Mouse (Mus musculus): ENCODE measurements around the gene Pcgf6. TPM values are rescaled to one million over a fixed set of nuclear protein-coding genes. Genes with fewer than 3 reads are reported as not detected.
A peak's percentile ranks its signal among the peaks of the same experiment; 100 is the strongest.
"Not testable (repeated sequence)": the region's sequence is repeated elsewhere in the genome, so short reads cannot be mapped to it uniquely, and the experiment has no call there.

Pcgf6 gene
- polyA plus RNA-seq, 1 experiment from 2014 or later: 36.5 TPM

- Histone ChIP-seq H3K36me3 (replicated peaks) (no peaks in the 10 kb centered on the region), H3K4me3 (no peak overlapping the region), H3K27me3 (replicated peaks; ENCODE audit: low read depth, poor library complexity, severe bottlenecking) (peaks cover 2% of the 10 kb centered on the region), H3K9me3 (no peaks in the 10 kb centered on the region), H3K27ac (replicated peaks) (no peak overlapping the region), H3K4me1 (no peaks in the 10 kb centered on the region)
- peak; percentile 77 for DNase-seq (ENCODE audit: low spot score)
- WGBS: under 1% methylated on average over 4 of the region's 4 CpGs
These were observed 44.4 kb downstream of the Pcgf6 start for GRCm38 (mm10) chr19:47006321-47006720.

- no peaks in the 10 kb centered on the region for H3K36me3 ChIP-seq (replicated peaks)
- no peak for DNase-seq (ENCODE audit: low spot score)
- H3K4me3 ChIP-seq: no peak overlapping the region
- H3K27ac ChIP-seq (replicated peaks): no peak overlapping the region
- H3K27me3 ChIP-seq (replicated peaks; ENCODE audit: low read depth, poor library complexity, severe bottlenecking): no peaks in the 10 kb centered on the region
- WGBS: 59% methylated on average over 5 of the region's 5 CpGs
- no peaks in the 10 kb centered on the region for H3K4me1 ChIP-seq
- no peaks in the 10 kb centered on the region for H3K9me3 ChIP-seq
These were observed 44.8 kb downstream of the Pcgf6 start for GRCm38 (mm10) chr19:47005873-47006272.

DNA sequence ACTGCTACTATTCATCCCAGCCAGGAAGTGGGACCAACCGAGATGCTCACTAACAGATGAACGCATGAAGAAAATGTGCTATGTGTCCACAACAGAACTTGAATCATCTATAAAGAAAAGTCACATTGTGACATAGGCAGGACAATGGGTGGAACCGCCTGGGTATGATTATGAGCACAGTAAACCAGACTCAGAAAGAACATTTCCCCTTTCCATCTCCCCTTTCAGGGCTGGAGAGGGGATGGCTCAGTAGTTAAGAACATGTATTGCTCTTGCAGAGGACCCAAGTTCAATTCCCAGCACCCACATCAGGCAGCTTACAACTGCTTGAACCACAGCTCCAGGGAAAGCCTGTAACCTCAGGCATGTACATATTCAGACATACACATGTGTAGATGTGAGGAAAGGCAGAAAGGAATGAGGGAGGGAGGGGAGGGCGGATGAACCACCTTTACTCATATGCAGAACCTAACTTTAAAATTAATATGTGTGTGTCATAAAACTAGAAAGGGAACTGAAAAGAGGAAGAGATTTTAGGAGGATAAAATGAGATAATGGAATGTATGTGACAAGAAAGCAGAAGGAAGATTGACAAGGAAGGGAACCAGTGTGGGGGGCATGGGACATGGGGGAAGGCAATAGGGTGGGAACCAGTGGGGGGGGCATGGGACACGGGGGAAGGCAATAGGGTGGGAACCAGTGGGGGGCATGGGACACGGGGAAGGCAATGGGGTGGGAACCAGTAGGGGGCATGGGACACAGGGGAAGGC, 46.8 kb downstream of the Pcgf6 start:
- H3K9me3 ChIP-seq: no peaks in the 10 kb centered on the region
- H3K4me3 ChIP-seq: no peak overlapping the region
- no peak overlapping the region for H3K27ac ChIP-seq (replicated peaks)
- no peaks in the 10 kb centered on the region for H3K4me1 ChIP-seq
- 73% methylated on average over 6 of the region's 6 CpGs for WGBS
- no peaks in the 10 kb centered on the region for H3K36me3 ChIP-seq (replicated peaks)
- no peaks in the 10 kb centered on the region for H3K27me3 ChIP-seq (replicated peaks; ENCODE audit: low read depth, poor library complexity, severe bottlenecking)
- no peak for DNase-seq (ENCODE audit: low spot score)

DNA sequence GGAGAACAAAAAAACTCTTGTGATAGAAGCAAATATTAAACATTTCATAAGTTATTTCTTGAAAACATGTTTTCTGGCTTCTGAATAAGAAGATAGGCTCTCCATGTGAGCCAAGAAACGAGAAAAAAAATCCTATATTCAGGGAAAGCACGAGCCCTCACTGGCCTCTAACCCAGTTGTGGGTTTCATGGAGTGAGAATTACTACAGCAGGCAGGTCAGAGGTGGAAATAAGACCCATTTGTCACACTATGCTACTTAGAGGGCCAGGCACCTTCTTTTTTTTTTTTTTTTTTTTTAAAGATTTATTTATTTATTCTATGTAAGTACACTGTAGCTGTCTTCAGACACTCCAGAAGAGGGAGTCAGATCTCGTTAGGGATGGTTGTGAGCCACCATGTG, 50.3 kb downstream of the Pcgf6 start:
- not testable (repeated sequence) for DNase-seq (ENCODE audit: low spot score); H3K27ac ChIP-seq (replicated peaks); H3K36me3 ChIP-seq (replicated peaks); H3K4me3 ChIP-seq; H3K4me1 ChIP-seq; H3K9me3 ChIP-seq; H3K27me3 ChIP-seq (replicated peaks; ENCODE audit: low read depth, poor library complexity, severe bottlenecking)
- WGBS: 82% methylated on average over 3 of the region's 3 CpGs

- Histone ChIP-seq H3K9me3 (no peaks in the 10 kb centered on the region), H3K27me3 (replicated peaks; ENCODE audit: low read depth, poor library complexity, severe bottlenecking) (no peaks in the 10 kb centered on the region), H3K36me3 (replicated peaks) (no peaks in the 10 kb centered on the region), H3K4me1 (no peaks in the 10 kb centered on the region), H3K27ac (replicated peaks) (no peak overlapping the region), H3K4me3 (no peak overlapping the region)
- 88% methylated on average over 6 of the region's 6 CpGs for WGBS
- no peak for DNase-seq (ENCODE audit: low spot score)
These were observed 51.0 kb downstream of the Pcgf6 start for GRCm38 (mm10) chr19:46999753-47000152.

DNA sequence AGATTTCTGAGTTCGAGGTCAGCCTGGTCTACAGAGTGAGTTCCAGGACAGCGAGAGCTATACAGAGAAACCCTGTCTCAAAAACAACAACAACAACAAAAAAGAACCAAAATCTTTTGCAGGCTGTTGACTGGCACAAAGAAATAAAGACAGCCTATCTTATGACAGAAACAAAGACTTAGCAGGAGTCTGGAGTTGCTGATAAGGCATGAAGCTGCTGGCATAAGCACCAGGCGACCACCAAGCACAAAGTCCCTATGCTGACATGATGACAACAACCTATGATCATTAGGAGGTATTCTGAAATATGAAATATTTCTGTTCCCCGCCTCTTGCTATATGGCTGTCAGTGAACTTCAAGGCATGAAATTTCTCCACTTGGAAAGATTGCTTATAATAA, 51.8 kb downstream of the Pcgf6 start:
- DNase-seq (ENCODE audit: low spot score): no peak
- H3K36me3 ChIP-seq (replicated peaks): no peaks in the 10 kb centered on the region
- no peaks in the 10 kb centered on the region for H3K27me3 ChIP-seq (replicated peaks; ENCODE audit: low read depth, poor library complexity, severe bottlenecking)
- H3K9me3 ChIP-seq: no peaks in the 10 kb centered on the region
- peaks cover 4% of the 10 kb centered on the region; the same call in 1 of the 2 replicates for H3K4me1 ChIP-seq
- H3K27ac ChIP-seq (replicated peaks): no peak overlapping the region
- WGBS: 83% methylated on average over 4 of the region's 4 CpGs
- H3K4me3 ChIP-seq: no peak overlapping the region

DNA sequence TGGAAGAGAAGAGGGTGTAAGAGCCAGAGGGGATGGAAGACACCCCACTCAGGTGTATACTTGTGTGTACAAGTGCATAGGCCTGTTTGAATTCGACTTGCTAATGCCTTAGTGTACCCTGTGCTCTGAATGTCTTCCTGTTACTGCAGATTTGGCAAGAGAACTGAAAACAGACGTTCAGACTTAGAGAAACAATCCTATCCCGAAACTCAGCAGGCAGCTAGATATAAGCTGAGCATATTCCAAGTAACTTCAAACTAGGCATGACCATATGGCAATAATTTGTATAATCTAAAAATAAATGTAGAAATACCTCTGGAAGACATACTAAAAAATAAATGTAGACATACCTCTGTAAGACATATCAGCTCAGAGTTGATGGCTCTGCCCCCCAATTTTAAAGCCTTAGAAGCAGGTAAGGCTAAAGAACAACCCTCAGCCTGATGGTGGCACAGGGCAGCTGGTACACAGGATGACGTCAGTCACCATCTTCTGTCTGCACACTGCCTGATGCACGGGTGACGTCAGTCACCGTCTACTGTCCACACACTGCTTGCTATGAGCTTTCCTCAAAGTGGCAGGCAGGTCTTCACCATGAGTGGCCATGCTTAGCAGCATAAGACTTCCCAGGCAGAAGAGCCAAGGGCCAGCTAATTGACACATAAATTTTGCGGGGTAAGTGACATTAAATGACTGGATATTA, 52.4 kb downstream of the Pcgf6 start:
- no peak overlapping the region for H3K27ac ChIP-seq (replicated peaks)
- H3K36me3 ChIP-seq (replicated peaks): no peaks in the 10 kb centered on the region
- no peaks in the 10 kb centered on the region for H3K27me3 ChIP-seq (replicated peaks; ENCODE audit: low read depth, poor library complexity, severe bottlenecking)
- H3K4me1 ChIP-seq: peaks cover 4% of the 10 kb centered on the region; the same call in 1 of the 2 replicates
- DNase-seq (ENCODE audit: low spot score): no peak
- WGBS: 85% methylated on average over 8 of the region's 8 CpGs
- H3K9me3 ChIP-seq: no peaks in the 10 kb centered on the region
- no peak overlapping the region for H3K4me3 ChIP-seq

- Histone ChIP-seq H3K4me1 (peaks cover 4% of the 10 kb centered on the region; the same call in 1 of the 2 replicates), H3K9me3 (no peaks in the 10 kb centered on the region), H3K27ac (replicated peaks) (no peak overlapping the region), H3K36me3 (replicated peaks) (no peaks in the 10 kb centered on the region), H3K4me3 (no peak overlapping the region), H3K27me3 (replicated peaks; ENCODE audit: low read depth, poor library complexity, severe bottlenecking) (no peaks in the 10 kb centered on the region)
- no peak for DNase-seq (ENCODE audit: low spot score)
- 85% methylated on average over 9 of the region's 9 CpGs for WGBS
These were observed 54.6 kb downstream of the Pcgf6 start for GRCm38 (mm10) chr19:46996095-46996494.

DNA sequence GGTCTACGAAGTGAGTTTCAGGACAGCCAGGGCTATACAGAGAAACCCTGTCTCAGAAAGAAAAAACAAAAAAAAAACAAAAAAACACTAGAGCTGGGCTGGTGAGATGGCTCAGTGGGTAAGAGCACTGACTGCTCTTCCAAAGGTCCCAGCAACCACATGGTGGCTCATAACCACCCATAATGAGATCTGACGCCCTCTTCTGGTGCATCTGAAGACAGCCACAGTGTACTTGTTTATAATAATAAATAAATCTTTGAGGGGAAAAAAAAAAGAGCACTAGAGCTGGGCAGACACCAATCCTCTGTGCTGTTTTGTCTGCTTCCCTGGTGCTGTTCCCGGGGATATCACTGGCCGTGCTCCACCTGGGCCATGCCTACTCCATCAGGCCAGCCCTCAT, 58.4 kb downstream of the Pcgf6 start:
- not testable (repeated sequence) for H3K36me3 ChIP-seq (replicated peaks); H3K4me3 ChIP-seq; H3K27ac ChIP-seq (replicated peaks); DNase-seq (ENCODE audit: low spot score); H3K9me3 ChIP-seq; H3K27me3 ChIP-seq (replicated peaks; ENCODE audit: low read depth, poor library complexity, severe bottlenecking)
- 75% methylated on average over 4 of the region's 4 CpGs for WGBS
- H3K4me1 ChIP-seq: peaks cover 27% of the 10 kb centered on the region

- no peaks in the 10 kb centered on the region for H3K9me3 ChIP-seq
- H3K27ac ChIP-seq (replicated peaks): no peak overlapping the region
- H3K27me3 ChIP-seq (replicated peaks; ENCODE audit: low read depth, poor library complexity, severe bottlenecking): no peaks in the 10 kb centered on the region
- peaks cover 28% of the 10 kb centered on the region for H3K4me1 ChIP-seq
- no peaks in the 10 kb centered on the region for H3K36me3 ChIP-seq (replicated peaks)
- no peak overlapping the region for H3K4me3 ChIP-seq
- 15% methylated on average over 5 of the region's 5 CpGs for WGBS
- peak; percentile 83 for DNase-seq (ENCODE audit: low spot score)
These were observed 59.6 kb downstream of the Pcgf6 start for GRCm38 (mm10) chr19:46991145-46991544.

- H3K4me1 ChIP-seq: peaks cover 28% of the 10 kb centered on the region
- not testable (repeated sequence) for H3K9me3 ChIP-seq; DNase-seq (ENCODE audit: low spot score); H3K27ac ChIP-seq (replicated peaks); H3K4me3 ChIP-seq; H3K36me3 ChIP-seq (replicated peaks); H3K27me3 ChIP-seq (replicated peaks; ENCODE audit: low read depth, poor library complexity, severe bottlenecking)
- 84% methylated on average over 8 of the region's 8 CpGs for WGBS
These were observed 60.1 kb downstream of the Pcgf6 start for GRCm38 (mm10) chr19:46990625-46991024.

- Histone ChIP-seq H3K4me1 (peaks cover 28% of the 10 kb centered on the region), H3K27me3 (replicated peaks; ENCODE audit: low read depth, poor library complexity, severe bottlenecking) (no peaks in the 10 kb centered on the region), H3K9me3 (no peaks in the 10 kb centered on the region), H3K27ac (replicated peaks) (no peak overlapping the region), H3K4me3 (no peak overlapping the region), H3K36me3 (replicated peaks) (no peaks in the 10 kb centered on the region)
- WGBS: 88% methylated on average over 3 of the region's 3 CpGs
- DNase-seq (ENCODE audit: low spot score): no peak
These were observed 60.6 kb downstream of the Pcgf6 start for GRCm38 (mm10) chr19:46990153-46990518.

GRCm38 (mm10) chr19:46989479-46990152, 61.1 kb downstream of the Pcgf6 start:
- peaks cover 28% of the 10 kb centered on the region for H3K4me1 ChIP-seq
- DNase-seq (ENCODE audit: low spot score): no peak
- H3K27me3 ChIP-seq (replicated peaks; ENCODE audit: low read depth, poor library complexity, severe bottlenecking): no peaks in the 10 kb centered on the region
- no peaks in the 10 kb centered on the region for H3K9me3 ChIP-seq
- 81% methylated on average over 20 of the region's 20 CpGs for WGBS
- no peaks in the 10 kb centered on the region for H3K36me3 ChIP-seq (replicated peaks)
- no peak overlapping the region for H3K4me3 ChIP-seq
- H3K27ac ChIP-seq (replicated peaks): no peak overlapping the region

Data from embryonic facial prominence, embryonic 10.5 days (tissue).